9 mouse cellular contexts compared by ENCODE assay signal in genomic region chr5:74311200-74311825, GRCm38 (mm10).
A peak's percentile ranks its signal among the peaks of the same experiment; 100 is the strongest.
DNase-seq lines count a peak whose midpoint lies in the region; ATAC-seq lines count a peak whose summit lies in the region.
"Had no signal": no experiment of that assay in that cellular context is flagged by ENCODE, and none has a peak within 500 bp of the region (broad histone marks: within the 10 kb centered on the region; RNA-seq: fewer than 3 reads in every experiment).

No protein-coding gene starts in this region.

- H3K27ac ChIP-seq in midbrain, embryonic 11.5 days (ENCODE audit: low read depth, low read length): no peak overlapping the region
- H3K27ac ChIP-seq: lung, embryonic 15.5 days had no signal

- peak; percentile 37 for DNase-seq in cerebellum, adult 9-10 months
- DNase-seq in cerebellum, adult 9-11 months: no peak
- peak; percentile 68 for DNase-seq in heart, adult 8-10 months (ENCODE audit: low spot score)
- DNase-seq in layer of hippocampus, postnatal 10 days (ENCODE audit: low spot score in 2 of 2): peak; percentile 70 to 72
- DNase-seq in midbrain, embryonic 11.5 days (ENCODE audit: low spot score, missing footprints): peak; percentile 95
- DNase-seq in thymus, postnatal 25 days: peak; percentile 57

- no peak overlapping the region for H3K4me2 ChIP-seq in midbrain, embryonic 11.5 days
- H3K4me2 ChIP-seq: lung, embryonic 15.5 days had no signal

- H3K27me3 ChIP-seq in midbrain, embryonic 11.5 days (ENCODE audit: control insufficient read depth, insufficient read depth, low read length): peaks cover 2% of the 10 kb centered on the region; the same call in 1 of the 2 replicates
- H3K27me3 ChIP-seq: lung, embryonic 15.5 days had no signal

- peaks cover 4% of the 10 kb centered on the region for H3K4me1 ChIP-seq in midbrain, embryonic 11.5 days (ENCODE audit: control insufficient read depth, insufficient read depth, low read length)
- H3K4me1 ChIP-seq: lung, embryonic 15.5 days had no signal

- H3K9me3 ChIP-seq in midbrain, embryonic 11.5 days (ENCODE audit: control insufficient read depth, low read length): no peaks in the 10 kb centered on the region
- H3K9me3 ChIP-seq: lung, embryonic 15.5 days had no signal

- no peak overlapping the region for H3K9ac ChIP-seq in midbrain, embryonic 11.5 days (ENCODE audit: low read length)
- H3K9ac ChIP-seq: lung, embryonic 15.5 days had no signal

- H3K4me3 ChIP-seq in midbrain, embryonic 11.5 days (ENCODE audit: low read depth, low read length): no peak overlapping the region
- H3K4me3 ChIP-seq: lung, embryonic 15.5 days had no signal

- 28% methylated on average over 6 of the region's 6 CpGs for WGBS in midbrain, embryonic 11.5 days

- no peaks in the 10 kb centered on the region for H3K36me3 ChIP-seq in midbrain, embryonic 11.5 days (ENCODE audit: control insufficient read depth, insufficient read depth, low read length)
- H3K36me3 ChIP-seq: lung, embryonic 15.5 days had no signal

- ATAC-seq in CD4-positive, CD25-positive, alpha-beta regulatory T cell, adult 4 months: peak; percentile 47
- peak; percentile 65 for ATAC-seq in common myeloid progenitor, adult 5-6 weeks (replicated peaks; ENCODE audit: low read depth, poor library complexity, severe bottlenecking)
- ATAC-seq in midbrain, embryonic 11.5 days (ENCODE audit: low FRiP score): peak; percentile 58; the same call in 1 of the 2 replicates
